Mouse (Mus musculus) skeletal muscle tissue, adult 2 months (tissue): ENCODE measurements around the gene Sh2d4b.
A peak's percentile ranks its signal among the peaks of the same experiment; 100 is the strongest.

Experiments
- DNase-seq: peaks from one replicate; pipeline ENCODE4 v3.0.0-alpha.2; 2012; ENCODE audit warnings: low read depth, low spot score

Gene Sh2d4b

GRCm38 (mm10) chr14:40906770-40907169, 13.7 kb upstream of the Sh2d4b start:
- DNase-seq = no peak

GRCm38 (mm10) chr14:40905813-40906212, 12.7 kb upstream of the Sh2d4b start:
- DNase-seq = no peak

DNA sequence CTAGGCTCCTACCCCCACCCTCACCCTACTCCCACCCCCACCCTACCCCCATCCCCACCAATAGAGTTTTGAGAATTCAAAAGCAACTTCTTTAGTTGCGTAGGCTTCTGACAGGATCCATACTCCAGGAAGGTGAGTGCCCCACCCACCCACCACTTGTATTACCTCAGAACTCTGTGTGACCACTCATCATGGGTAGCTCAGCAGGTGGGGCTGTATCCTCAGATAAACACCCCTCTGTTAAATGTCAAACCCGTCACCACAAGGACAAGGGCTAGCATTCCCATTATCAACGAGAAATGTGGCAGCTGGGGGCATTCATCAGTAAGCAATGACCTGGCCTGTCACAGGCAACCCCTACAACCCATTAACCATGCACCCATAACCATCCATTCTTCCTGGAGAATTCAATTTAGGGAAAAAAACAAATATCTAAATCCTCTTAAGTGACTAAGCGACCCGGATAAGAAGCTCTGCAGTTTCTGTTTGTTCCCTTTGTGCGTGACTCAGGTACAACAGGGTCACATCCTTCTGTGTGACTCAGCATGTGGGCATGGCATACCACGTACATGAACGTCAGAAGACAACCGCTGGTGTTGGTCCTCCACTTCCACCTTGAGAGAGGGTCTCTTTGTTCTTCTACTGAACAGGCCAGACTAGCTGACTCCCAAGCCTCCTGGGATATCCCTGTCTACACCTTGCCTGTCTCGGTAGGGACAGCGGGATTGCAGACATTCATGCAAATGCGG, 9.4 kb upstream of the Sh2d4b start:
- DNase-seq = no peak

DNA sequence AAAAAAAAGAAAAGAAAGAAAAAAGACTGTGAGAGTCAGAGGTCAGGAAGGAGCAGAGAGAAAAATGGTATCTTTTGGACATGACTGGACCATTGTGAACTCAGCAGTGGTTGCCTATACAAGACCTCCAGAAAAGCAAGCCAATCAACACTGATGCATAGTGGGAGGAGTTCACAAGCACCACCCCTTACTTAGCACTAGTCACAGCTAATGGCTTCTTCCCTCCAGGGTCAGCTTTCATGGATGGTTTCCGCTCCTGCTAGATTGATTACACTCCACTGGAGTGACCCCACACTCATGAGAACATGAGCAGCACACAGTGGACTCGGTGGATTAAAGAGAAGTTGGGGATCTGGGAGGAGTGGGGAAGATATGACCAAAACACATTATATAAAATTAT, 7.2 kb upstream of the Sh2d4b start:
- no peak for DNase-seq

DNA sequence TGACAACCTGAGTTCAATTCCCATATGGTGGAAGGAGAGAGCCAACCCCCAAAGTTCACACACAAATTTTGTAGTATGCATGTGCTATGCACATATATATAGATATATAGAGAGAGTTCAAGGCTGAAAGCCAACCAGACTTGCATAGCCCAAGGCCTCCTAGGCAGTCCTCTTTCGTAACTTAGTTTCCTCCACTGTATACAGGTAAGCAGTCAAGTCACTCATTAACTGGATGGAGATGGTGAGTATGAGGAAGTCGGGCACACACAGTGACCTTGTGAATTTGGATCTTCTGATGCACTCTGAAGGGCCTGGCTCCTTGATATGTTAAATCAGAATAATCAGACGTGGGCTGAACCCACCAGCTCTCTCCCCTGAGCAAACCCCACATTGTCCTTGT, 4.8 kb upstream of the Sh2d4b start:
- no peak for DNase-seq

GRCm38 (mm10) chr14:40895681-40896080, 2.6 kb upstream of the Sh2d4b start:
- DNase-seq = no peak

GRCm38 (mm10) chr14:40894576-40895247, 1.6 kb upstream of the Sh2d4b start:
- DNase-seq = peak; percentile 68

GRCm38 (mm10) chr14:40893884-40894283, 818 bp upstream of the Sh2d4b start:
- no peak for DNase-seq

- DNase-seq = no peak
These were observed 690 bp downstream of the Sh2d4b start for GRCm38 (mm10) chr14:40892326-40892825.

GRCm38 (mm10) chr14:40891506-40891905, 1.6 kb downstream of the Sh2d4b start:
- DNase-seq = no peak

DNA sequence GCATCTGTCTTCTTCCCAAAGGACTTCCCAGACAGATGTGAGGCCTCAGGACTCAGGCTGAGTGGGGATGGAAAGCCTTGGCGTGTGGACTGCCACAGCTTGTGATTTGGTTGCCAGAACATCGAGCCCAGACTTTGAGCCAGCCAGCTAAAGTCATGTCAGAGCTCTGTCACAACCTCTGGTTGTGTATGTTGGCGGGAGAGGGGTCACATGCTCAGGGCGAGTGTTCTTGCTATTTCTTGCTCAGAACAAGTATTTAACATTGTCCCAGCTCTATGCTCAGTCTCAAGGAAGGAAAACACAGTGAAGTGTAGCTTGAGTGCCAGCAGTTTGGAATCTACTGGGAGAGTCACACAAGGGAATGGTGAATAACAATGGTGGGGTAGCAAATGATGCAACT, 3.4 kb downstream of the Sh2d4b start:
- DNase-seq = peak; percentile 19

- no peak for DNase-seq
These were observed 3.9 kb downstream of the Sh2d4b start for GRCm38 (mm10) chr14:40889181-40889580.

GRCm38 (mm10) chr14:40886428-40887202, 6.5 kb downstream of the Sh2d4b start:
- DNase-seq = no peak

DNA sequence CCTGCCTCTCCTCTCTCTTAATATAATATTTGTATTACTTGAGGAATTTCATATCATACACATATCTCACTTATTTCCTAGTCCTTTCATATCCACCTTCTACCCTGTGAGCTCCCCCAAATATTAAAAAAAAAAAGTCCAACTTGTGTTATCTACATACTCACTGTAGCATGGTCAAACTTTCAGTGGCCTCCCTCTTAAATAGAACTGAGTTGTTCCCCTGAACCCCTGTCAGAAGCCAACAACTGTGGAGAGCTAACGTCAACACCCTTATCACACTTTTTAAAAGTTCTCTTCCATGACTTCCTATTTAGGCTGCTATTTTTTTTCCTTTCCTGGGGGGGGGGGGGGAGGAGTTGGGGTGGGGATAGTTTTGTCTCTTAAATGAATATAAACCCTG, 7.3 kb downstream of the Sh2d4b start:
- DNase-seq = no peak

GRCm38 (mm10) chr14:40885225-40885624, 7.8 kb downstream of the Sh2d4b start:
- DNase-seq = peak; percentile 60

DNA sequence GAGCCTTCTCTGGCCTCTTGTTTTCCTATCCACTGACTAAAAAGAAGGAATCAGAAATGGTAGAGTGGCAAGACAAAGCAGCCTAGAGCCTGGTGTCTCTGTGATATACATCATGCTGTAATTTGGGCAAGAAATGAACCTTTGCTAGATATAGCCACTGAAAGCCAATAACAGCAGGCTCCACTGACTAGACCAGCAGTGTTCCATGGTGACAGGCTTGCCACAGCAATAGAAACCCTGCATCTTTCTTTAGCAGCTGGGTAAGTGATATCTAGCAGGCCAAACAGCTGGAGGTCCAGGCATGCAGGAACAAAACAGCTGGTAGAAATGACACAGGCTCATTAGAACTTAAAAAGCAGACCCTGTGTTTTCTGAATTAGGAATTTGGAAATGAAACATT, 18.5 kb downstream of the Sh2d4b start:
- no peak for DNase-seq

GRCm38 (mm10) chr14:40873961-40874360, 19.1 kb downstream of the Sh2d4b start:
- DNase-seq = no peak

DNA sequence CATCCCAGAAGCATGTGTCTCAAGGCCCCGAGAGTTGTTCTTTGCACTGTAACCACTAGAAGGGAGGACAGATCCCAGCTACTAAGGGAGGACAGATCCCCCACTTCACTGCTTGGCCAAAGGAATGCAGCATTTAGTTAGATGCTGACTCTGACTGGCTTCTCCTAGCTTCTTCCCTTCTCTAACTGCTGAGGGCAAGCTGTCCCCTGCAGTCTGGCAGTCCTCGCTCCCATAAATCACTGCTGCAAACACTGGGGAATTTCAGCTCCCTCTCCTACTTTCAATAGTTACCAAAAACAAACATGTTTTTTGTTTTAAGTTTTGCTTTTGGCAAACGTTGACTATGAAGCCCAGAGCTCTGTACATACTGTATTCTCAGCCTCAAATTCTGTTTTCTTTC, 22.5 kb downstream of the Sh2d4b start:
- no peak for DNase-seq

- no peak for DNase-seq
These were observed 28.1 kb downstream of the Sh2d4b start for GRCm38 (mm10) chr14:40864811-40865514.

- no peak for DNase-seq
These were observed 29.4 kb downstream of the Sh2d4b start for GRCm38 (mm10) chr14:40863659-40864058.

- no peak for DNase-seq
These were observed 30.0 kb downstream of the Sh2d4b start for GRCm38 (mm10) chr14:40863022-40863421.

GRCm38 (mm10) chr14:40852978-40853377, 40.1 kb downstream of the Sh2d4b start:
- DNase-seq = no peak
